Mouse (Mus musculus) liver, postnatal 0 days (tissue): Measurements from ENCODE around the gene Appl2.

Experiments
- CTCF ChIP-seq: sonication (generic); IDR thresholded peaks from 2 replicates; pipeline ENCODE4 v1.5.1; 2016; ENCODE audit warnings: antibody characterized with exemption, low read depth
- EP300 ChIP-seq: IDR thresholded peaks from 2 replicates; pipeline ENCODE4 v1.6.1; 2016; ENCODE audit warnings: antibody characterized with exemption, low read depth, mild to moderate bottlenecking

GRCm38 (mm10) chr10:83611863-83612262 is 36.7 kb downstream of the Appl2 start:
- TF ChIP-seq CTCF (no peak), EP300 (no peak)
